Mouse (Mus musculus) MEL (cell line): ENCODE results near the gene Ston2.

ENCODE experiments used
- CTCF ChIP-seq, 3 experiments: IDR thresholded peaks in 2 of 3; conservative IDR thresholded peaks in 1 of 3; 2 replicates each; pipeline ENCODE4 v1.5.1; 2011 to 2012; ENCODE audit warnings: low read length in 3 of 3, low read depth in 2 of 3, mild to moderate bottlenecking in 2 of 3, improper control_type of control experiment in 1 of 3, inconsistent platforms in 1 of 3, mixed read lengths in 1 of 3, moderate library complexity in 1 of 3; ENCODE audit not compliant: control insufficient read depth in 1 of 3, insufficient read depth in 1 of 3, poor library complexity in 1 of 3, severe bottlenecking in 1 of 3
- EP300 ChIP-seq, 2 experiments: IDR thresholded peaks; 2 replicates each; pipeline ENCODE4 v1.6.1; 2011; ENCODE audit warnings: improper control_type of control experiment in 2 of 2, low read length in 2 of 2, low read depth in 1 of 2, mild to moderate bottlenecking in 1 of 2
- POLR2A ChIP-seq, 2 experiments: IDR thresholded peaks; 2 replicates each; pipeline ENCODE4 v1.6.1; 2011 to 2012; ENCODE audit warnings: low read length in 2 of 2, mild to moderate bottlenecking in 2 of 2, control low read depth in 1 of 2, improper control_type of control experiment in 1 of 2, low read depth in 1 of 2, moderate library complexity in 1 of 2; ENCODE audit not compliant: control insufficient read depth in 1 of 2, insufficient read depth in 1 of 2, poor library complexity in 1 of 2
- SMC3 ChIP-seq: IDR thresholded peaks from 2 replicates; pipeline ENCODE4 v1.6.1; 2011; ENCODE audit warnings: low read depth, low read length, improper control_type of control experiment
- ZKSCAN1 ChIP-seq: IDR thresholded peaks from 2 replicates; pipeline ENCODE4 v1.6.1; 2012; ENCODE audit warnings: low read depth, mild to moderate bottlenecking, inconsistent platforms, low read length, improper control_type of control experiment, moderate library complexity

DNA sequence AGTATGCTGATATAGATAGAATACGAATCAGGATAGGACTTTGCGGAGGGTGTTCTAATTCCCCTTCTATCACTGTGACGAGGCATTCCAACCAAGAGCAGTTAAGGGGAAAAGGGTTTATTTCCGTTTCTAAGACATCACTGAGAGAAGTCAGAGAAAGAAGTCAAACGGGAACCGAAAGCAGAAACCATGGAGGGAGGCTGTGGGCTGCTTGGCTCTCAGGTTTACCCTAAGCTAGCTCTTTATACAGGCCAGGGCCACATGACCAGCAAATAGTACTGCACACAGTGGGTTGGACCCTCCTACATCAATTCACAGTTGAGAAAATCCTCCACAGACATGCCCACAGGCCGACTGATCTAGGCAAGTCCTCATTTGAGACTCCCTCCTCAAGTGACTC lies 69.1 kb downstream of the Ston2 start:
- TF ChIP-seq ZKSCAN1 = no peak
- no peak for TF ChIP-seq POLR2A (IDR thresholded peaks at IDR 0.05; ENCODE audit: control insufficient read depth in 1 of 2, insufficient read depth in 1 of 2, low read depth in 1 of 2, low read length in 2 of 2, poor library complexity in 1 of 2)
- TF ChIP-seq CTCF (IDR thresholded peaks at IDR 0.05 in 2 of 3, conservative IDR thresholded peaks at IDR 0.05 in 1 of 3; ENCODE audit: control insufficient read depth in 1 of 3, insufficient read depth in 1 of 3, low read depth in 2 of 3, low read length in 3 of 3, poor library complexity in 1 of 3, severe bottlenecking in 1 of 3) = no peak
- TF ChIP-seq EP300 (IDR thresholded peaks at IDR 0.05; ENCODE audit: low read depth in 1 of 2, low read length in 2 of 2) = no peak
- TF ChIP-seq SMC3 = no peak
